Mouse (Mus musculus) forebrain, postnatal 0 days (tissue): ENCODE measurements around the gene Slamf6. TPM values are rescaled to one million over a fixed set of nuclear protein-coding genes. Genes with fewer than 3 reads are reported as not detected.
A peak's percentile ranks its signal among the peaks of the same experiment; 100 is the strongest.

Experiments used
- ATAC-seq: fragments of 200-750 bp; cut with Nextera tagmentation; 2 replicates; pipeline ENCODE4 v1.8.0; 2017; ENCODE audit warnings: mild to moderate bottlenecking, moderate library complexity
- DNase-seq: peaks from one replicate; pipeline ENCODE4 v3.0.0-alpha.2; 2015
- H3K27ac ChIP-seq: fragments of 300-500 bp; sonication (generic); 2 replicates; pipeline ENCODE4 v1.5.1; 2014; ENCODE audit warnings: low read depth, mild to moderate bottlenecking, antibody characterized with exemption, low read length, moderate library complexity, mixed read lengths
- H3K27me3 ChIP-seq: fragments of 300-500 bp; sonication (generic); 2 replicates; pipeline ENCODE4 v1.6.1; 2014; ENCODE audit warnings: mild to moderate bottlenecking, low read length, mixed read lengths; ENCODE audit not compliant: insufficient read depth
- H3K36me3 ChIP-seq: fragments of 300-500 bp; sonication (generic); 2 replicates; pipeline ENCODE4 v1.6.1; 2014; ENCODE audit warnings: mild to moderate bottlenecking, moderate library complexity; ENCODE audit not compliant: insufficient read depth
- H3K4me1 ChIP-seq: fragments of 300-500 bp; sonication (generic); 2 replicates; pipeline ENCODE4 v1.6.1; 2014; ENCODE audit warnings: antibody characterized with exemption; ENCODE audit not compliant: insufficient read depth
- H3K4me2 ChIP-seq: fragments of 300-500 bp; sonication (generic); 2 replicates; pipeline ENCODE4 v1.6.1; 2014; ENCODE audit warnings: low read depth, mild to moderate bottlenecking, moderate library complexity
- H3K4me3 ChIP-seq: fragments of 300-500 bp; sonication (generic); 2 replicates; pipeline ENCODE4 v1.5.1; 2014; ENCODE audit warnings: low read depth, low read length, mixed read lengths
- H3K9ac ChIP-seq: fragments of 300-500 bp; sonication (generic); 2 replicates; pipeline ENCODE4 v1.6.1; 2014; ENCODE audit warnings: mild to moderate bottlenecking
- H3K9me3 ChIP-seq: fragments of 300-500 bp; sonication (generic); 2 replicates; pipeline ENCODE4 v1.6.1; 2016; ENCODE audit warnings: low read length
- CTCF ChIP-seq: sonication (generic); IDR thresholded peaks from 2 replicates; pipeline ENCODE4 v1.5.1; 2016; ENCODE audit warnings: antibody characterized with exemption, control low read depth, low read depth
- WGBS: fragments of 180-500 bp; shearing (Covaris S2); extraction: QIAGEN DNeasy Blood & Tissue Kit; methylation state at CpG from one replicate; pipeline ENCODE4 v1.1.7; 2014; 5-methylcytosine and 5-hydroxymethylcytosine counted together
- polyA plus RNA-seq: library from polyadenylated mRNA; unstranded; fragments of >200 nt; fragmentation: Nextera tagmentation; extraction: Ambion mirVana; gene quantifications from 2 replicates; pipeline ENCODE4 v1.2.1, GENCODE M21; 2015
- total RNA-seq: library from RNA; depleted of rRNA; stranded (reverse); fragments of >200 nt; gene quantifications from 2 replicates; pipeline ENCODE4 v1.2.3, GENCODE M21; 2014

Gene Slamf6
- total and polyA plus RNA-seq, 2 experiments from 2014 or later, result 0.34 TPM; not detected in 1

DNA sequence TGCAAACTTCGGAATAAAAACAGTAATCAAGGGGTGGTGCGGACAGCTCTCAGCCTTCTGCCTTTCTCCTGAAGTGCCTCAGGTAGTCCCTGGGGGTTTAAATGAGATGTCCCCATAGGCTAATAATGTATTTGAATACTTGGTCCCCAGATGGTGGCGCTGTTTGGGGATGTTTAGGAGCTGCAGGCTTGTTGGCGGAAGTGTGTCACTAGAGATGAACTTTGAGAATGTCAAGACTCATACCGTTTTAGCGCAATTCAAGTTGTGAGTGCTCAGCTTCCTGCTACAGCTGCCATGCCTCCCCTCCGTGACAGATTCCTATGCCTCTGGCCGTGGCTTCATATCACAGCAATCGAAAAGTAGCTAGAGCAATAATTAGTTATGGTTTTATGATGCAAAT is 58.1 kb downstream of the Slamf6 start:
- no peaks in the 10 kb centered on the region for H3K36me3 ChIP-seq
- H3K4me1 ChIP-seq, result no peaks in the 10 kb centered on the region
- no peak overlapping the region for H3K27ac ChIP-seq
- no peak for TF ChIP-seq CTCF
- DNase-seq (no peak), ATAC-seq (no peak)
- 89% methylated on average over 9 of the region's 9 CpGs for WGBS
- H3K4me3 ChIP-seq, result no peak overlapping the region
- H3K27me3 ChIP-seq, result no peaks in the 10 kb centered on the region
- H3K9me3 ChIP-seq, result 0 out of 2 replicates have a peak, but pooled peaks cover 3% of the 10 kb centered on the region
- no peak overlapping the region for H3K9ac ChIP-seq
- H3K4me2 ChIP-seq, result no peak overlapping the region

DNA sequence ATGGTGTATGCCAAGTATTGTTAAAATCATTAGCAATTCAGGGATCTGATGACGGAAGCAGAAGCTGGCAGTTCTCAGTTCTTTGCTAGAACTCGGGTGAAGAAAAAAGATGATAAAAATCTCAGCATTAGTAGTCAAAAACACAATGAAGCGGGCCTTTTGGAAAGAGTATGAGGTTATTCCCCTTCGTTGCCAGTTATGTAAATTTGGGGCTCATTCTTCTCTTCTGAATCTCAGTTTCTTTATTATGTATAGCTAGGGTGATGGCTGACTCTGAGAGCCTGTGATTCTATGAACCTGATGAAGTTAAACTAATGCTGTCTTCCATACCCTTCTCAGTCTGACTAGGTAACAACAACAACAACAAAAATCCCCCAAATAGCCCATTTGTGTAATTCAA is 58.5 kb downstream of the Slamf6 start:
- no peak for ATAC-seq
- no peaks in the 10 kb centered on the region for H3K27me3 ChIP-seq
- H3K4me3 ChIP-seq, result no peak overlapping the region
- no peak overlapping the region for H3K9ac ChIP-seq
- no peak overlapping the region for H3K27ac ChIP-seq
- WGBS, result 43% methylated on average over 4 of the region's 4 CpGs
- no peaks in the 10 kb centered on the region for H3K36me3 ChIP-seq
- no peak overlapping the region for H3K4me2 ChIP-seq
- 0 out of 2 replicates have a peak, but pooled peaks cover 3% of the 10 kb centered on the region for H3K9me3 ChIP-seq
- TF ChIP-seq CTCF, result no peak
- no peaks in the 10 kb centered on the region for H3K4me1 ChIP-seq
- DNase-seq, result no peak

DNA sequence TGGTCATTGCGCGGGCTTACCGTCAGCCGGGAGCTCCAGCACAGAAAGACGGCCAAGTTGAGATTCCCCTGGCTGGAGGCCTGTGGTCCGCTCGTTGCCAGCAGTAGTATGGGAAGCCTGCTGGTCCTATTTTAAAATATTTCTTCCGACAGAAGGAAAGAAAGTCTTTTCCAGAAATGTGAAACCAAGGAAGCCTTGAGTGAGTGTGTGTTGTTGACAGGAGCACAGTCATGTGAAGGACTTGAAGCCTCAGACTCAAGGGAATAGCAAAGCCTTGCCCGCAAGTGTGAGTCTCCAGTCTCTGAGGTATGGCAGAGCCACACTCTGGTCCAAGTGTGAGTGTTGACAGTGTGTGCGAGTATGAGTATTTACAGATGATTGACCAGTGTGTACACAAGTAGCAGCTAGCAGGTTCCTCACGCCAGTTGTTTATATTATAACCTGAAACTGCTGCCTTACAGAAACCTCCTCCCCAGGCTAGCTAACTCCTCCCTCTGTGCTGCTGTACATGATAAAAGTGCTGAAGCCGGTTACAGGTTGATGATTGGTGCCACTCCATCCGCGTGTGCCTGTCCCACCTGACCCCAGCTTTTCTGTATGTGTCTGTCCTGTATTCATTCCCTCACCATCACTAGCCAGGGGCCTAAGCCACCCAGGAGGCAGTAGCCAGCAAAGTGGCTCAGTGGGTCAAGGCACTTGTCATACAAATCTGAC is 59.7 kb downstream of the Slamf6 start:
- Histone ChIP-seq H3K4me2 (no peak overlapping the region), H3K27me3 (no peaks in the 10 kb centered on the region), H3K9me3 (0 out of 2 replicates have a peak, but pooled peaks cover 3% of the 10 kb centered on the region), H3K27ac (no peak overlapping the region), H3K36me3 (no peaks in the 10 kb centered on the region), H3K9ac (no peak overlapping the region), H3K4me3 (no peak overlapping the region), H3K4me1 (no peaks in the 10 kb centered on the region)
- no peak for ATAC-seq
- DNase-seq, result no peak
- WGBS, result 92% methylated on average over 14 of the region's 14 CpGs
- TF ChIP-seq CTCF, result no peak

DNA sequence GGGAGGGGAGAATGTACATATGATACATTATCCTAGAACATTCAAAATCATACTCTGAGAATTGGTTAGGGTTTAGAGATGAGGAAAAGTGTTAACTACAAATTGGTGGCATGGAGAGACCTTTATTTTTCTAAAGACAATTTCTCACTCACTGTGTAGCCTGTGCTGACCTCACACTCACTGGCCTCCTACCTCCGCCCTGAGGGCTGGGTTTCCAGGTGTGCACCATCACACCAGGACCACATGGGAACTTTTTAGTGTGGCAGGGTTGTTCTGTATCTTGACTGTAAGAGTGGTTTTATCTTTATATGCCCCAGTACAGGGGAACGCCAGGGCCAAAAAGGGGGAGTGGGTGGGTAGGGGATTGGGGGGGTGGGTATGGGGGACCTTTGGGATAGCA is 60.6 kb downstream of the Slamf6 start:
- no peak for TF ChIP-seq CTCF
- DNase-seq, result no peak
- WGBS, result 93% methylated on average over 2 of the region's 2 CpGs

DNA sequence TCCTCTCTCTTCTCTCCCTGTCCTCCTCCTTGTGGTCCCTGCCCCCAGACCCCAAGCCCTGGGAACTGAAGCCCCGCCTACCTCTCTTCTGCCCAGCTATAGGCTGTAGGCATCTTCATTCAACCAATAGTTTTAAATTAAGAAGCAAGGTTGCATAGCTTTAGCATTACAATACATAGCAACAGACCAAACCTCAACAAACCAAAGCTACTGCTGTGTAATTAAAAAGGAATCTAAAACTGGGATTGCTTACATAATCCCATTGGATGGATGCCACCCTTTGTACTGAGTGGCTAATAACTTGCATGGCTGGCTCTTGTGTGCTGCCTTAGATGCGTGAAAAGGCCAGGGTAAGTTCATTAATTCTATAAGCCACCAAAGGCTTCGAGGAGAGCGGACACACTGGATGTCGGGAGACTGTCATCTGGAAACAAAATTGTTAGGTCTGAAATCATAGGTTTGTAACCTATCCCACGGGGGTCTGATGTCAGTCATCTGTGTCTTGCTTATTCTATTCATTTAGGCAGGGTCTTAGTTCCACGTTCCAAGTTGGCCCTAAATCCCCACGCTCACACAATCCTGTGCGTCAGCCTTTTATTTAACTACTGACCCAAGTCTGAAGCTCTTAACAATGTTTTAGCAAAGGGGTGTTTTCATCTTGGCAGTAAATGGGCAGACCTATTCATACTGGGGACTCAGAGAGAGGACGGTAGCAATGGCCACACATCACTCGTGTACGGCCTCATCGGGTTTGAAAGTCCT is 62.8 kb downstream of the Slamf6 start:
- ATAC-seq, result peak; percentile 65
- DNase-seq, result peak; percentile 24
- Histone ChIP-seq H3K27ac (no peak overlapping the region), H3K4me1 (no peaks in the 10 kb centered on the region), H3K4me2 (no peak overlapping the region), H3K36me3 (no peaks in the 10 kb centered on the region), H3K9me3 (no peaks in the 10 kb centered on the region), H3K4me3 (no peak overlapping the region), H3K9ac (no peak overlapping the region), H3K27me3 (no peaks in the 10 kb centered on the region)
- 20% methylated on average over 13 of the region's 13 CpGs for WGBS
- no peak for TF ChIP-seq CTCF

More for the DNA sequence above, 60.6 kb downstream of the Slamf6 start:
- no peak for ATAC-seq
- no peak overlapping the region for H3K27ac ChIP-seq
- H3K9me3 ChIP-seq, result 0 out of 2 replicates have a peak, but pooled peaks cover 3% of the 10 kb centered on the region
- H3K36me3 ChIP-seq, result no peaks in the 10 kb centered on the region
- H3K9ac ChIP-seq, result no peak overlapping the region
- H3K4me1 ChIP-seq, result no peaks in the 10 kb centered on the region
- no peak overlapping the region for H3K4me3 ChIP-seq
- no peak overlapping the region for H3K4me2 ChIP-seq
- no peaks in the 10 kb centered on the region for H3K27me3 ChIP-seq

DNA sequence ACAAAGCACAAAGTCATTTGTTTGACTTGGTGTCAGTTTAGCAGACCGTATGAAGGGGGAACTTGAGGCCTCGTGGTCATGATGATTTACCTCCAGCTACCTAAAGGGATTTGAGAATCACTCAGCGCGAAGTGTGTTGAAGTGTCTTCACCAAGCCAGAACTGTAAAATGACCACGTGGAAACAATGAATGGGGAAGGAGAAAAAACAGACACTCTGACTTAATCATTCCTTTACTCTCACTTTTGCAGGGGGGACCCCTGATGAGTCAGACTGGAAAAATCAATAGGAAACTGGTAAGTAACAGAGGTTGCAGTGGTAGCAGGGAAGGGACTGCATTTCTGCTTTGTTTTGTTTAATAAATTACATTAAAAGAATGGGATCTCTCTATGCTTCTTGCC is 64.9 kb downstream of the Slamf6 start:
- no peaks in the 10 kb centered on the region for H3K9me3 ChIP-seq
- no peak for ATAC-seq
- no peak overlapping the region for H3K4me2 ChIP-seq
- no peaks in the 10 kb centered on the region for H3K27me3 ChIP-seq
- 74% methylated on average over 5 of the region's 5 CpGs for WGBS
- no peak overlapping the region for H3K9ac ChIP-seq
- no peak for DNase-seq
- TF ChIP-seq CTCF, result no peak
- H3K27ac ChIP-seq, result no peak overlapping the region
- H3K4me1 ChIP-seq, result no peaks in the 10 kb centered on the region
- H3K4me3 ChIP-seq, result no peak overlapping the region
- H3K36me3 ChIP-seq, result no peaks in the 10 kb centered on the region

DNA sequence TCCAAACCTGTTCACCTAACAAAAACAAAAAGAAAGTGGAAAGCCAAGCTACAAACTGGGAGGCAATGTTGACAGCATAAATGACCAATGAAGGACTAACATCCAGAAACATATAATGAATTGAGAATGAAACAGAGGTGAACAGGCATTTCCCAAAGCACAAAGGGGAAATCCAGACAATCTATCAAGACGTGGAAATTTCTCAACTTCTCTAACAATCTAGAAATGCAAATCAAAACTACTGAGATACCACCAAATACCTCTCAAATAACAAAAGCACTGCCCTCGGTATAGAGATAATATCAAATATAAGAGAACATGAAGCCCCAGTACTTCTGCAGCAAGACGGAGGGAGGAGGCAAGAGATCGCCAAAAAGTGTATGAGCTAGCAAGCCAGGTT is 65.4 kb downstream of the Slamf6 start:
- Histone ChIP-seq H3K27me3 (no peaks in the 10 kb centered on the region), H3K4me3 (no peak overlapping the region), H3K36me3 (no peaks in the 10 kb centered on the region), H3K27ac (no peak overlapping the region), H3K9ac (no peak overlapping the region), H3K9me3 (no peaks in the 10 kb centered on the region), H3K4me2 (no peak overlapping the region), H3K4me1 (no peaks in the 10 kb centered on the region)
- DNase-seq, result no peak
- WGBS, result 69% methylated on average over 4 of the region's 4 CpGs
- ATAC-seq, result no peak
- TF ChIP-seq CTCF, result no peak
